Mouse (Mus musculus) cerebellum, adult 9-11 months (tissue): ENCODE measurements at regions not wholly inside any gene's neighbourhood (a gene's known extent, or its start where the extent isn't known, plus 50 kb on each side); places are given as distances from the start of the nearest gene placed in this dataset.
"Not testable (repeated sequence)": the region's sequence is repeated elsewhere in the genome, so short reads cannot be mapped to it uniquely, and the experiment has no call there.

Experiments used
- DNase-seq: peaks from one replicate; pipeline ENCODE4 v3.0.0; 2022

DNA sequence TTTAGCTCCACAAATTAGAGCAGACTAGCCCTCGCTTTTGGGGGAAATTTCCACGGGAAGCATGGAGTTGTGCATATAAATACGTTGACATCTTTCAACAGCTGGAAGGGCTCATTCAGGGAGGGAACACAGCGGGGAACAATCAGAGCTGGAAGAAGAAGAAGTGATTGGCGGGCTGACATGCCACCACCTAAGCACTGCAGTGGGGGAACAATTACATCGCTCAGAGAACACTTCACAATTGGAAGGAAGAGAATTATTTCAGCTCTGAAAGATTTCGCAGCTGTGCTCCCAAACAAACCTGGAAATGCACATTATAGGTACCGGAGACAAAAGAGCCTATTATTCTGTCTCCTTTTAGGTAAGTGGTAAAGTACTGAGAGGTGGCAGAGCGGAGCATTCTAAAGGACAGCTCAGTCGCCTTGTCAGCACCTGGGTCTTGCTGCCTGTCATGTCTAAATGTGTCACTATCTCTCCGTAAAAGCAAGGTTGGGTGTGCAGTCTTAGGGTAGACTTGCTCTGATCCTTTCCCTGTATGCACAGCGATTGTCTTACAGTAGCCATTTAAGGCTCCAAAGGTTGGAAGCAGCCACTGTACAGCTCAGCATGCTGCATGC is 223.6 kb downstream of the Unc5cl start:
- DNase-seq, result no peak

DNA sequence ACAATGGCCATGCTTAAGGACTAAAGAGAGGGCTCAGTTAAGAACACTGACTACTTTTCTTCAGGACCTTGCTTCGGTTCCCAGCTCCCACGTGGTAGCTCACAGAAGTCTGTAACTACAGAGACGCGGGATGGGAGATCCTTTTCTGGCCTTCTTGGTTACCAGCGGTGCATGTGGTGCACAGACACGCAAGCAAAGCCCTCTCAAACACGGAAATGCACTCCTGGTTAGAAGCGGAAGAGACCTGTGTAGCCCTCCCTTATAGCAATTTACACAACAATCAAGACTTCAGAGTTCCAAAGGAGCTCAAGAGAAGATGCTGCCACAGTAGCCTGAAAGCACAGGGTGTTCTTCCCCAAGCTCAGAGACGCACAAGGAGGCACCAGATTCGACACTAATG is 225.6 kb downstream of the Unc5cl start:
- DNase-seq, result no peak

DNA sequence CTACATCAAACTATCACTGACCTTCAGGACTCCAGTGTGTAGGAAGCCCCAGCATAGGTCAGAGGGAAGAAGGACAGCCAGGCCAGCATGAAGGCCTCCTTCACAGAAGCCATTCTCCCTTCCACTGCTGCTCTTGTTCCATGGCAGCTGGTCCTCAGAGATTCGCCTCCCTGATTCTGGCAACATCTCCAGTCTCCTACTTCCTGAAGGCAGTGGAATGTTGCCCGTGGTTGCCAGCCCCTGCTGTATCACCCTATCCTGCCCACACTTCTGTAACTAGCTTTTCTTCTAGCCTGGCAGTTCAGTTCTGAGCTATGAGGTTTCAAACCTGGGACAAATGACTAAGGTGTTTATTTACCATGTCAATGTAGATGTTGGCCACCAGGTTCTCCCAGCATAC is 234.2 kb downstream of the Unc5cl start:
- no peak for DNase-seq

DNA sequence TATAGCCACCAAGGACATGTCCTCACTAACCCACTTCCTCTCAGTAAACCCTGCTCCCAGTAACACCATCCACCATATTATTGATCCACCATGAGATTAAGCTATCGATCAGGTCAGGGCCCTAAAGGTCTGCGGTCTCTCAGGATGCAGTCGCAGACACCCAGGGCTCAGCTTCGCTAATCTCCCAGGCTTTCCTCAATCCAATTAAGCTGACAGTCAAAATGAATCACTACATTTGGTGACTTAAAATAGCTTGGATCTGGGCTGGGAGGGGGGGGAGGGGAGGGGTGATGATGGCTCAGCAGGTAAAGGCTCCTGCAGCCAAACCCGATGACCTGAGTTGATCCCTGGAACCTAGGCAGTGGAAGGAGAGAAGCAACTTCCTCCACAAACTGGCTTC is 233.7 kb upstream of the Lrfn2 start:
- no peak for DNase-seq

DNA sequence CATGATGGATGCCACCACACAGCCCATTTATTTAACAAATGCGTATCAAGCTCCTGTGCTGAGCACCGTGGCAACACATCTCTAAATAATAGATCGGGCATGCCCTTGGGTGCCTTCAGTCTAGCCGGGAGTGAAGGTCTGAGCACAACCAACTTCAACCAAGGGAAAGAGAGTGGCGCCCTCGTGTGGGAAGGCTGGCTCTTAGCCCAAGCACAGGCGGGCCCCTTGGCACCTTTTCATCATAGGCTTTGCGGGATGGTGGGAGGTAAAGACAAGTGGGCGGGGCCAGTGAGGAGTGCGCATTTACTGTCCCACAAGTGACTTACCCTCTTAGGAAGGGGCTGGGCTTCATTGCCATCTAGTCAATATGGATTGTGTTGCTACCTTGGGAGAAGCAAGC is 231.6 kb upstream of the Lrfn2 start:
- no peak for DNase-seq

DNA sequence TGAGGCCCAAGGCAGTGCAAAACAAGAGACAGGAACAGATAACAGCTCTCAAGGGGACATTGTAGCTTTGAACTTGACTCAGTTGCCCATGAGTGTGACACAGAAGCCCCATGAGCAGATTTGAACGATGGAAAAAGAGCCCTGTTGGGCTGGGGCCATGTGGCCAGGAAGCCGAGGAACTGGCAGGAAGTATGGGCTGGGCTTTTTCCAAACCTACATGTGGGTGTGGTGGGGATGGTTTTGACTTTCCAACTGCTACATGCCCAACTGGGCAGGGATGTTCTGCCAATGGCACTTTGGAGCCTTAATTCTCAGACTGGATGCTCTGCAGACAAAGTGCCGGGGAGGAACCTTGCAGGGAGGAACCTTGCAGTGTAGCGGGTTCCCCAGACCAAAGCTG is 211.7 kb upstream of the Lrfn2 start:
- DNase-seq, result no peak

DNA sequence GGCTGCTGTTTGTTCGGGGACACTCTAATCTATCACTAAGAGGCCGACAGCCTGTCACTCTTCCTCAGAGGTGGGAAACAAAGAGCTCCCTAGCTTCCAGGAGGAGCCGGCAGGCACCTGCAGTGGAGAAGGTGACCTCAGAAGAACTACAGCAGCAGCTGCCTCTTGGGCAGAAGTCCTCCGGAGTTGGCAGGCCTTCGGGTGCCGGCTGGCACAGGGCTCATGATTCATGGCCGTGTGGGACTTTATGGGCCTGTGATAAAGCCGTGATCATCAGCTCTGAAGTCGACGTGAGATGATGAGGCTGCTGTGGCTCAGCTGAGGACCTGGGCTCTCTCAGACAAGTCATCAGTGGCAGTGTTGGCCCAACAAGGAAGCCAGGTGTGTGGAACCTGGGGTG is 208.9 kb upstream of the Lrfn2 start:
- no peak for DNase-seq

DNA sequence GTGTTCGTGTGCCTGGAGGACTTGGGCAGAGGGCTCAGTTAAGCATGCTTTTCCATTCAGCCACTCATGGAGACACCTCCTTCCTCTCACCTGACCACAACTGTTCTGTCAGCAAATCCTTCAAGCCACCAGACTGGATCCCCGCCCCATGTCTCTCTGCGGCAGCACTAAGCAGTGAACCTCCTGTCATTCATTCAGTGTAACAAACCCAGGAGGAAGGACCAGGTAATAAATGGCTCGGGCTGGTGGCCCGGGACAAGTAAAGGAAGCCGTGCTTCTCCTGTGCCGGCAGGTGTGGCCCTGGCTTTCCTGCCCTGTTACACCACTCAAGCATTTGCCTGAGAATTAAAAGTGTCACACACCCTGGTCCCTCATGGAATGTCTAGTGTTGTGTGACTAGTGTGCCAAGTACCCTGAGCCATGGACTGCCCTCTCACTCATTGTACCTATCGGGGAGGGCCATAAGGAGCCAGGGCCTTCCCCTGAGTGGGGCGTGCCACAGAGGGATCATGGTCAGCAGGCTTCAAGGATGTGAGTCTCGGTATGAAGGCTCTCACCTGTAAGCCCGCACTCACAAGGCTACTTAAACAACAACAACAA is 207.6 kb upstream of the Lrfn2 start:
- DNase-seq, result no peak

DNA sequence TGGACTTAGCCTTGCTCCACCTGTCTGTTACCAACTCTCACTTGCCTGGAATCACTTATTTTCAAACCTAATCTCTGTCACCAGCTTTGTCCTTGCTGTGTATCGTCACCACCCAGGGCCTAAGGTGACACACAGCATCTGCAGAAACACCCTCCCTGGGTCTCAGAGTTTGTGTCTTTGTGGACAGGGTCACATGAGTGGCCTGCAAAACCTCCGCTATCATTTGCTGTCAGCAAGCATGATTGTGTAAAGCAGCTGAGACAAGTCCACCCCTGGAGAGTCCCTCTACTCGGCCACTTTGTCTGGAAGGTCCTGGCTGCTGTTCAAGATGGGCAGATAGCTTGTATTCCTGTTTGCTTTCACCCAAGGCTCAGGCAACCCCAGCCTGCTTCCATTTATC is 205.7 kb upstream of the Lrfn2 start:
- no peak for DNase-seq

DNA sequence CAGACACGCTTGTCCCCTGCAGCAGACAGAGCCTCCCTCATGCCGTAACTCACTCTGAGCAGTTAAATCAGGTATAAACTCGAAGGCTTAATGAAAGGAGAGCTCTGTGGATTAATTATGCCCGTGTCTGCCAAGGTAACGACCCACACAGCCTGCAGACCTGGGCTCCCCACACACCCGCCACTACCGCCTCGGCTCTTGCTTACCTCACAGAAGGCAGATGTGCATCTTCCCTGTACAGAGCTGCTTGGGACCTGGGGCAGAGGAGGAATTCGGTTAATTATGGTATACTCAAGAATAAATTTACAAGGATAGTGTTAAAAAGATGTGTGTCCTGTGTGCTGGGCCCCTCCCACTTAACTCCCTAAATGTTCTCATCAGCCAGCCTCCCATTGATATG is 198.4 kb upstream of the Lrfn2 start:
- no peak for DNase-seq

DNA sequence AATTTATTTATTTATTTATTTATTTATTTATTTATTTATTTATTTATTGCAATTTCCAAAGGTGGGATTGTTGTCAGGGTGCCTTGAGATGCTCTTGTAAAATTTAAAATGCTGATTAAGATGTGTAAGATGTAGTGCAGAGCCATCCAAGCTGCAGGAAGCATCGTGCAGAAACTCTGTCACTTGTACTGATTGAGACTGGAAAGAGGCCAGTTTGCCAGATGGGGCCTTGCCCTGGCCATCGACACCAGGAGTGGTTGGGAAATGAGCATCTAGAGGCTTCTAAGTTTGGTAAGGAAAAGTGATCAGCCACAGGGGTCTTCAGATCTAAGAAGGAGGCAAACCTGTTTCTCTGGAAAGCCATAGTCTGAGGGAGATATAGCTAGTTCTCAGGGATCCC is 195.0 kb upstream of the Lrfn2 start:
- DNase-seq, result not testable (repeated sequence)

DNA sequence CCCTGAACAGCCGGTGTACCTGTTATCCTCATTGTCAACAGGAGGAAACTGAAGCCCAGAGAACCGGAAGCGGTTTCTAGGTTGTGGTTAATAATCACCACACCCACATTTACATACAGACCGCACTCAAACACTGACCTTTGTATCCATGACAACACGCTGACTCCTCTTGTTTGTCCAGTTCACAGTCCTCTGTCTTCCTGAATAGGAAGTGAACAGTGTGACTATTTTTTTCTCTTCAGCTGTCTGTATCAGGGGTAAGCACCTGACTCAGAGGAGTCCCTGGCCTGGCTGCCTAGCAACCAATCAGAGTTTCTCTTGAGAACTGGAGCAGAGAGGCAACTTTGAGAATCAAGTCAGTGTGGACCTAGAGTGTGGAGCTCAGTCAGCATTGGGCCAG is 193.5 kb upstream of the Lrfn2 start:
- DNase-seq, result no peak

DNA sequence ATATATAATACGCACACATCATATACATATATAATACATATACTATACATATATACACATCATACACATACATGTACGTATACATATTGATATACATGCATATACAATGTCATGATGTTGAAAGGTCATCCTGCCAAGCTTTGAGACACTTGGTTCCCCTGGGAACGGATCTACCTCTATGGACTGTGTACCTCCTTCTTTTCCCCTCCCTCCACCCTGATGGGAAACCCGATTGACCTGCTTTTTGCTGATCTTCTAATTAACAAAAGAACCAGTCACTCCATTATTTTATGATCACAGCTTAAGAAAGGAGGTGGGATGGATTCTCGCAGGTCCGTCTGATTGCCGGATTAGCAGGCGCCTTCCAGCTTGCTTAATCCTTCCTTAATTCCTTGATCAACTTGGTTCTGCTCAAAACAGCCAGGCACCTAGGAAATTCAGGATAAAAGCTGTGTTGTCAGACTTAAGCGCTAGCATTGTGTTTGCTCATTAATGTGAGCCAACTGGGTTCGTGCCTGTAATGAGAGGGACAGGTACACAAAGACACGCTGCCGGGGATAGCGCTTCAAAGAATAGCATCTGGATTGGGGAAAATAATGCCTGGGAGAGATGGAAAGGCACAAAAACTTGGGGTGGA is 189.3 kb upstream of the Lrfn2 start:
- no peak for DNase-seq

DNA sequence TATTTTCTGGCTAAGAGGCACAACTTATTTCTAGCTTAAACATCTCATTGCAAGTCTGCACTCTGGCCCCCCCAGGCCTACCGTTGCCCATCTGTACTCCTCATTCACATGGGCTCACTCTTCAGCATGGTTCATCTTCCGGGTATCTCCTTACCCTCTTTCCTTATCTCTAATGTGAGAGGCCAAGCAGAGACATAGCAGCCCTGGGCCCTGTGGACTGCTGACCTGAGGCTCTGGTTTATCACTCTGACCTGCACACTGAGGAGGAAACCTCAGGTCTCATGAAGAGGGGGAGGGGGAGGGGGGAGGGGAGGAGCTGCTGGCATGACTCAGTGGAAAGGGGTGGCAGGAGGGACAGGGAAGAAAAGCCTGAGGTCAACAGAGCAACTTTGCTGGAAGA is 162.1 kb upstream of the Lrfn2 start:
- DNase-seq, result no peak

DNA sequence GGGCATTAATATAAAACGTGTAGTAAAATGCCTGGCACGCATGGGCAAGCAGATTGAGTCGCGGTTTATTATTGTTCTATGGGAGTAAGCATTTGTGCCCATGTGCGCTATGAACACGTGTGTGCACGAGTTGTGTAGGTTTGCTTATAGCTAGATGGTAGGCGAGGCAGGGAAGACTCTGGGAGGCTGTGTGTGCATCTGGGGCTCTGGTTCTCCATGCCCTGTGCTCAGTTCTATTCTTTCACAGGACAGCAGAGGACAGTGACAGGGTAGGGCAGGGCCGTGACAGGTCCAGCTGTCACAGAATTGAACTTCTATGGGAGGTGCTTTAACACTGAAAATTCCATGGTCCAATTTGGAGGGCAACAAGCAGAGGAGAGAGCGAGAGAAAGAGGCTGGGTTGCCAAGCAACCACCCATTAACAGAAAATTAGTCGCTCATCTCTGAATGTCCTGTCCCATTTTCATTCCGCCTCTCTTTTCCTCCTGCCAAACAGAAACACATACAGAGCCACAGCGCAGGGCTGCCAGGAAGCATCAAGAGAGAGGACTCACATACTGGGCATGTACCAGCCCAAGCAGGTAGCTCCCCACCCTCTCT is 160.4 kb upstream of the Lrfn2 start:
- DNase-seq, result no peak

DNA sequence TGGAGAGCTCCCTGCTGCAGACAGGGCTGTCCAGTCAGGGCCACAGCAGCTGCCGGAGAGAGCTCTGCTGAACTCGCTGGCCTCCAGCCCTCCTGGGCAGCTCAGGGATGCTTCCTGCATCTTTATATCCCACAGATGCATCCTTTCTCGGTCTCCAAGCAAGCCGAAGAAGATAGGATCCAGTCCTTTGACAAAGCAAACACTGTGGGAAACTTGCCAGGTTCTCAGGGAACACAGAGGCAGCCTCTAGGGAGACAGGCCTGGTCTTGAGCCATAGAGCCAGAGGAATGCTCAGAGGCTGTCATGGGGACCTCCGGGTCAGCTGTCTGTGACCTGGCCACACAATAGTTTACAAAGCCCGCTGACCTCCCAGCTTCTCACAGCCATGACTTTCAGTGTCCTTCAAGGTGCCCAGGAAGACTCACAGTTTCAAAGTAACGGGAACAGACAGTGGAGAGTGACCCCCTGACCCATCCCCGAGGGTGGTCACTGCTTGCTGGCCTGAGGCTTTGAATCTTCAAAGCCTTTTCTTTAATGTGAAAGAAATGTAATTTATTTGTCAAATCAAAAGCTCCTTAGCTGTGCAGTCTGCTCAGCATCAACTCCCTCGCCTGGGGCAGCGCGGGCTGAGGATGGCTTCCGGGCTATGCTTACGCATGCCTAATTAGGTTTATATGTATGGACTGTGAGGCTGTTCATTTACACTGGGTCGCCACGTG is 157.8 kb upstream of the Lrfn2 start:
- DNase-seq, result no peak

DNA sequence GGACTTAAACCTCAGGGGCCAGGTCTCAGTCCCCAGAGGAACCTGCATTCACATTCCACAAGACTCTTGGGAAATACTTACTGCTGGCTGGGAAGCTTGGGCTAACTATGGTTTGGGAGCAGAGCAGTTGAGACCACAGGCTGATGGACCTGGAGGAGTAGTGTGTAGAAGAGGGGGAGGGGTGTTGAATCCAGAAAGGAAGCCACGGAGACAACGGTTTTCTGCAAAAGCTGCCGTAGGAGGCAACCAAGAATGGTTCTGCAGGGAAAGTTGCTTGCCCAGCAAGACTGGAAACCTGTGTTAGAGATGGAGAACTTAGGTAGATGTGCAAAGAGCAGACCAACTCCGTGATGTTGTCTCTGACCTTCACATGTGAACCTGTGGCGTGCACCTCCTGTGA is 156.7 kb upstream of the Lrfn2 start:
- no peak for DNase-seq

DNA sequence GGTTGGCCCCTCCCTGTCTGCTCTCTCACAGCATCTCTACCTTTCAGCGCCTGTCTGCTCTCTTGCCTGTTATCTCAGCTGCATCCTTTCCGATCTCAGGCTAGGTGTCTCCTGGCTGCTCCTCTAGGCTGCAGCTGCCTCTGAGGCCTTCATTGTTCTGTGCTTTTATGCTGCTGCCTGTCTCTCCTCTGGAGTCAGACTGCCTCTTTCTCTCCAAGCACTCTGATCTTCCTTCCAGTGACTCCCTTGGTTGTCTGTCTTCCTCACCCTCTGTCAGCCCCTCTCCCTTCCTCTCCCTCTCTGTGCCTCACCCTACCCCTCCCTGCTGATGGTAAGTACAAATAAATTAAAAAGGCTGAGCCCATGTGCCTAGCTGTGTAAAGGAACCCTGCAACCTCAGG is 155.7 kb upstream of the Lrfn2 start:
- DNase-seq, result no peak

DNA sequence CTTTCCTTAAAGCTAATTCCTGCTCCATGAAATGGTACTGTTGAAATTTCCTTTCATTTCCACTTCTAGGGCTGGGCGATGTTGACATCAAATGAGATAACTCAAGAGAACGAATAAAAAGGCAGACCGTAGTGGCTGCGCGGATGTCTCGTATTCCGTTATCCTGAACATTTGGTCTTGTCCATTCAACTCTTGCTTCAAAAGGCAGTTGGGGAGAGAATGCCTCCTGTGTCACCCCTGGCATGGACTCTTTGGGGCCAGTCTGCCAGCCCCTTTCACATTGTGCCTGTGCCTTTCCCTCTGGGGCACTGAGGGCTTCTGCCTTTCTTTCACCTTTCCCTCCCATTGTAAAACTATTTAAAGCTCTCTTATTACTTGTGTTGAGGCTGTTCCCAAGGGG is 152.0 kb upstream of the Lrfn2 start:
- DNase-seq, result no peak

DNA sequence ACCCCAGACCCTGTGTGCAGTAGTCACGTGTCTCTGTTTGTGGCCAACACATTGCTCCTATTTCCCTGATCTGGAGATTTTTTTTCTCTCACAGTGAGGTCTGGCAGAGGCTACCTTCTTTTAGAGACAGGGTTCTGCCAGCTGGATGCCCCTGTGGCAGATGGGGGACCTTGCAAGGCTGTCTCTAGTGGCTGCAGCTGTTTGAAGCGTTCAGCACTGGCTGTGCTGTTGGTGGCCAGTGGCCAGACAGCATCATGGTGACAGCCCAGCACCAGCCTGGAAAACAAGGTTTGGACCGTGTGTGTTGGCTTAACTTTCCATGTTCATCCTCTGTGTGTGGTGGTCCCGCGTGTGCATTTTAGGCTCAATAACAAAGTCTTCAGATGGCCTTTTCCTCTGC is 147.8 kb upstream of the Lrfn2 start:
- DNase-seq, result no peak

DNA sequence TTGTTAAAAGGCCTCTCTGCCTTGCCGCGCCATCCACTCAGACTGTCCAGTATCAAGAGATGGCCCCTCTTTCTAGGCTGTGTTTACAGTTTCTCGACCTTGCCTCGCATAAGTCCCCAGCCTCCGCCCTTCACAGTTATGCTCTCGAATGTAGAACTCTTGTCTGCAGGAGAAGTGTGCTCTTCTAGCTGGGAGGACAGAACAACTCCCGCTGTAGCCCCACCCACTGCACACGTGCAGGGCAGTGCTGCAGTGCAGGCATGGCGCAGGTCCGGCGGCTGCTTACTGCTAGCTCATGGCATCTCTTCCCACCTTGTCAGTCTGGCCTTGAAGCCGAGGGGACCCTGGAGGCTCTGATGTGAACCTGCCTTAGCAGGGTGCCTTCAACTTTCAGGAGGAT is 145.7 kb upstream of the Lrfn2 start:
- DNase-seq, result no peak

DNA sequence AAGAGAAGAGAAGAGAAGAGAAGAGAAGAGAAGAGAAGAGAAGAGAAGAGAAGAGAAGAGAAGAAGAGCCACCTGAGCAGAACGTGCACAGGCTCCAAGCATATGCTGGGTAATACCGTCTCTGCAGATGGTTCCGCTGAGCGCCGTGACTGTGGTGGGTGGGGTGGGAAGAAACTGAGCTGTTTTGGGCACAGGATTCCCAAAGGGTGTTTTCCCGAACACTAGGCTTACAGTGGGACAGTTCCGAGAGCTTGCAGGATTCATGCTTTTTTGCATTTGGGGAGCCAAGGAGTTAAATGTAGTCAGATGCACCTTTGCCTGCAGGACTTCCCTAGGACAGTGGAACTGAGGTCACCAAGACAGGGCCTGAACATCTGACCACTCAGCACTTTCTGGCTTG is 142.3 kb upstream of the Lrfn2 start:
- DNase-seq, result no peak

DNA sequence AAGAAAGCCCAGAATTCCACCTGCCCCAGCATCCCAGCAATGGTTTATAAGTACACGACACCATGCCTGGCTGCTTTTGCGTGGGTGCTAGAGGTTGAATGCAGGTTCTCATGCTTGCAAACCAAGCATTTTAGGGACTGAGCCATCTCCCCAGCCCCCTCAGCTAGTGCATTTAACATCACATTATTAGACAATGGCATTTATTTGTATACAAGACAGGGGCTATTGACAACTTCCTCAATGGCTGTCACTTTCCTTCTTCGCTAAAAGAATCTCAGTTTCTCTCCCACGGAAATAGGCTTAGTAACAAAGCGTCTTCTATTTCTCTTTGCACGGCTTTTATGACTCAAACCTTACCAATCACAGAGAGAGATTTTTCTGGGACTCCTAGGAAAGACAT is 141.7 kb upstream of the Lrfn2 start:
- no peak for DNase-seq

DNA sequence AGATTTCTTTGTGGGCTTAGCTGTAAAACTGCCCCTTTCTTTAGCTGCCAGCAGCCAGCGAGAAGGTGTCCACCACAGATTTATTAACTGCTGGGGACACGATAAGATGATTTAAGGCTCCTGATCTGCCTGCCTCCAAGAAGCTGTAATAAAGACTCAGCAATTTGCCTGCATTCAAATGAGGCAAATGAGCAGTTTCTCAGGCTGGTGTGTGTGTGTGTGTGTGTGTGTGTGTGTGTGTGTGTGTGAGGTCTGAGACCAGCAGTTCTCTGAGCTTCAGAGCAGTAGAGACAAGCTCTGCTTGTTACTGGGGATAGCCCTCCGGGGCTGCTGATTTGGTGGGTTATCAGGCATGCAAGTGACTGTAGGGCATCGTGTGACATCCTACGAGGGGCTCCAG is 139.2 kb upstream of the Lrfn2 start:
- no peak for DNase-seq
